Mouse (Mus musculus) C2C12 (cell line): Measurements from ENCODE around the gene Trim40. TPM values are rescaled to one million over a fixed set of nuclear protein-coding genes. Genes with fewer than 3 reads are reported as not detected.
"Not testable (repeated sequence)": the region's sequence is repeated elsewhere in the genome, so short reads cannot be mapped to it uniquely, and the experiment has no call there.

Experiments used
- H3K27me3 ChIP-seq: one replicate; pipeline ENCODE4 v1.6.1; 2011; ENCODE audit not compliant: control insufficient read depth, insufficient read depth, insufficient read length
- H3K36me3 ChIP-seq: one replicate; pipeline ENCODE4 v1.6.1; 2011; ENCODE audit not compliant: control insufficient read depth, insufficient read depth
- H3K4me3 ChIP-seq: one replicate; pipeline ENCODE4 v1.5.1; 2011; ENCODE audit warnings: mild to moderate bottlenecking, control low read depth; ENCODE audit not compliant: poor library complexity, insufficient read depth, severe bottlenecking
- H3K79me2 ChIP-seq: one replicate; pipeline ENCODE4 v1.6.1; 2011; ENCODE audit not compliant: control insufficient read depth, insufficient read depth
- H3K79me3 ChIP-seq: one replicate; pipeline ENCODE4 v1.6.1; 2011; ENCODE audit warnings: low read depth, control low read depth
- H3ac ChIP-seq: one replicate; pipeline ENCODE3; 2011; ENCODE audit warnings: low read depth; ENCODE audit not compliant: control insufficient read depth, insufficient read length
- CEBPB ChIP-seq: IDR thresholded peaks from one replicate; pipeline ENCODE4 v1.6.1; 2011; ENCODE audit warnings: low read depth, mild to moderate bottlenecking, control low read depth, moderate library complexity
- CTCF ChIP-seq: IDR thresholded peaks from one replicate; pipeline ENCODE4 v1.5.1; 2011; ENCODE audit not compliant: control insufficient read depth, insufficient read depth, insufficient read length
- FOSL1 ChIP-seq: IDR thresholded peaks from one replicate; pipeline ENCODE4 v1.8.0; 2011; ENCODE audit warnings: mild to moderate bottlenecking, low read length; ENCODE audit not compliant: poor library complexity, insufficient read depth, severe bottlenecking
- MAX ChIP-seq: IDR thresholded peaks from one replicate; pipeline ENCODE4 v1.6.1; 2011; ENCODE audit warnings: mild to moderate bottlenecking, control low read depth
- MYOD1 ChIP-seq: IDR thresholded peaks from one replicate; pipeline ENCODE4 v1.6.1; 2011; ENCODE audit warnings: low read depth; ENCODE audit not compliant: control insufficient read depth, insufficient read length
- MYOG ChIP-seq: IDR thresholded peaks from one replicate; pipeline ENCODE4 v1.6.1; 2011; ENCODE audit not compliant: control insufficient read depth, insufficient read length; ENCODE audit errors: extremely low read depth
- USF1 ChIP-seq: IDR thresholded peaks from one replicate; pipeline ENCODE4 v1.6.1; 2011; ENCODE audit warnings: low read depth, mild to moderate bottlenecking, control low read depth, moderate library complexity
- polyA plus RNA-seq: library from polyadenylated mRNA; unstranded; fragments of >200 nt; fragmentation: generic; extraction: Trizol; gene quantifications from one replicate; pipeline ENCODE4 v1.2.1, GENCODE M21; 2012; ENCODE audit warnings: missing spikeins

Gene Trim40
- polyA plus RNA-seq, 1 experiment: not detected

DNA sequence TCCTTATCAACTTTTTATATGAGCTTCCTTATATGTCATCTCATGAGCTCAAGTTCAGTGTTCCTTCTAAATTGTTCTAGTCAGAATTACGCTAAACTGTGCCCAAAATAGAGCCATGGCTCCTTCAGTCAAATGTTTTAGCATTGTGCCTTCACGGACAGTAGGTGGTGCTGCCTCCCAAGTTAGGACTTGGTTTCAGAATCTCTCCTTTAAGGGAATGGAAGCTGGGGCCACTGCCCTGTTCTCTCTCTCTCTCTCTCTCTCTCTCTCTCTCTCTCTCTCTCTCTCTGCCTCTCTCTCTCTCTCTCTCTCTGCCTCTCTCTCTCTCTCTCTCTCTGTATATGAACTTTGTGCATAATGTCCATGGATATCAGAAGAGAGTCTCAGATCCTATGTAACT is 2.4 kb upstream of the Trim40 start:
- TF ChIP-seq USF1: no peak
- peak; percentile 38 for TF ChIP-seq CTCF
- Histone ChIP-seq H3K36me3 (no peaks in the 10 kb centered on the region), H3K27me3 (no peaks in the 10 kb centered on the region), H3K79me3 (no peaks in the 10 kb centered on the region), H3ac (no peak overlapping the region), H3K79me2 (no peaks in the 10 kb centered on the region), H3K4me3 (no peak overlapping the region)

DNA sequence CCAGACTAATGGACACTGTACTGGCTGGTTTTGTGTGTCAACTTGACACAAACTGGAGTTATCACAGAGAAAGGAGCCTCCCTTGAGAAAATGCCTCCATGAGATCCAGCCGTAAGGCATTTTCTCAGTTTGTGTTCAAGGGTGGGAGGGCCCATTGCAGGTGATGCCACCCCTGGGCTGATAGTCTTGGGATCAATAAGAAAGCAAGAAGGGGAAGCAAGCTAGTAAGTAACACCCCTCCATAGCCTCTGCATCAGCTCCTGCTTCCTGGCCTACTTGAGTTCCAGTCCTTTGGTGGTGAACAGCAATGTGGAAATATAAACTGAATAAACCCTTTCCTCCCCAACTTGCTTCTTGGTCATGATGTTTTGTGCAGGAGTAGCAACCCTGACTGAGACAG is 1.6 kb upstream of the Trim40 start:
- not testable (repeated sequence) for H3K36me3 ChIP-seq, H3K27me3 ChIP-seq, H3K4me3 ChIP-seq, H3K79me2 ChIP-seq, H3ac ChIP-seq, H3K79me3 ChIP-seq

DNA sequence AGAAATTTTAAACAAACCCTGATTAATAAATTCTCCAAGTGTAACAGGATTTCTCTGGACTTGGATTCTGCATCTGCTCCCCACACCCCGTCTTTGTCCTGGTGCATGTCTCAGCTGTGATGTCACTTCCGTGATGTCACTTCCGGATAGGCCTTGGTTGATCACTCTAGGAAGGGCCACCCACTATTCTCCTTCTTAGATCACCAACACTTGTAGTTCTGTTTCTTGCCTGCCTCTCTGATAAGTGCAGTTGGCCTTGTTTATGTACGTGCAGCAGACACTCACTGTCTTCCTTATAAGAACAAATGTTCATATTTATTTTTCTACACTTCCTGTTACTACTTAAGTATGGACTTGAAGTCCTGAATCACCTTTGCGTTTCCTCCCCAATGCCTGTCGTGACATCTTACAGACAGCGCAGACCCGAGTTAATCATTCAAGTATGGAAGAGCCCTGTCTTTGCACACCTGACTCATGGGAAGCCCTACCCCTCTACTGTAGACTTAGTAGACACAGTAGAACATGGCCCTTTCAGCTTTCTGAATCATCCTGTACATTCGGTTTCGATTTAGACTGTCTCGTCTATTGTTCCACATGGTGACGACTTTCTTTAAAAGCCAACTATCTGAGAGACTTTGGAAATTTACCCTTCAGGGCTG is 4.7 kb downstream of the Trim40 start:
- Histone ChIP-seq H3K36me3 (no peaks in the 10 kb centered on the region), H3K79me2 (no peaks in the 10 kb centered on the region), H3K79me3 (no peaks in the 10 kb centered on the region), H3ac (no peak overlapping the region), H3K4me3 (no peak overlapping the region), H3K27me3 (peaks cover 5% of the 10 kb centered on the region)
- no peak for TF ChIP-seq FOSL1
- no peak for TF ChIP-seq MYOD1
- TF ChIP-seq CTCF: no peak
- no peak for TF ChIP-seq MYOG

DNA sequence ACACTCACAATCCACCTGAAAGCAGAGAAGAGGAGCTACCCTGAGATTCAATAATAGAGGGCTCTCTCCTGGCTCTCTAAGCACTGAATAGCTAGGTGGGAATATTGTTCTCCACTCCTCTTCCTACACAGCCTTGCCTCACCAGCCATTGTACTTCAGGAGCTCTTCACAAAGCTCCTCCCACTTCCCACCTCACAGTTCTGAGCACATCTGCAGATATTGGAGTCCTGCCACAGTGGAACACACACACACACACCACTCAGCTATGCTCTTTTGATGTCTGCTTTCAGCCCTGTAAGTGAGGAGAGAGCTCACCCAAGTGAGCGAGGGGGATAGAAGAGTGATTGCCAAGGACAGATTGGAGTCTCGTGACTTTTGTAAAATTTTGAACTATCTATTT is 6.6 kb downstream of the Trim40 start:
- Histone ChIP-seq H3K4me3 (no peak overlapping the region), H3K79me3 (no peaks in the 10 kb centered on the region), H3ac (no peak overlapping the region), H3K27me3 (peaks cover 5% of the 10 kb centered on the region), H3K79me2 (no peaks in the 10 kb centered on the region), H3K36me3 (no peaks in the 10 kb centered on the region)
- TF ChIP-seq CEBPB: no peak
- TF ChIP-seq USF1: no peak
- no peak for TF ChIP-seq FOSL1
- no peak for TF ChIP-seq CTCF
- no peak for TF ChIP-seq MAX
- no peak for TF ChIP-seq MYOD1
- no peak for TF ChIP-seq MYOG

DNA sequence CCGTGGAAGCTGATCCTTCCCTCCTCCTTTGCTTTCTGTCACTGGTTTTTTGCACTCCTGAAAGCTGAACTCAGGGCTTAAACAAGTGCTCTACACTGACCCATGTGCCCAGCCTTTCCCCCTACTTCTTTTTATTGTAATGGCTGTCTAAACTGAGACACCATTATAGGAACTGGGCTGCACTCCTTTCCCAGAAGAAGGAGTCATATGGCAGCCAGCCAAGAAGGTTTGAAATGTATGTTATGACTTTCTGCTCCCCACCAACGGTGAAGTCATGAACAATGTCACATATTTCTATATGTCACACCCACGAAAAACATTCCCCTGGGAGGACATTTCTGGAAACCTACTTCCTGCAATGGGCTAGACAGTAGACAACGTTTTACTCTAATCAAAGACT is 15.3 kb downstream of the Trim40 start:
- Histone ChIP-seq H3K36me3 (no peaks in the 10 kb centered on the region), H3K27me3 (peaks cover 6% of the 10 kb centered on the region), H3K79me2 (no peaks in the 10 kb centered on the region), H3K79me3 (no peaks in the 10 kb centered on the region), H3K4me3 (no peak overlapping the region), H3ac (no peak overlapping the region)
- no peak for TF ChIP-seq MYOD1
- no peak for TF ChIP-seq MAX
- TF ChIP-seq FOSL1: no peak
- TF ChIP-seq CEBPB: no peak
- no peak for TF ChIP-seq MYOG
- no peak for TF ChIP-seq USF1
- no peak for TF ChIP-seq CTCF

DNA sequence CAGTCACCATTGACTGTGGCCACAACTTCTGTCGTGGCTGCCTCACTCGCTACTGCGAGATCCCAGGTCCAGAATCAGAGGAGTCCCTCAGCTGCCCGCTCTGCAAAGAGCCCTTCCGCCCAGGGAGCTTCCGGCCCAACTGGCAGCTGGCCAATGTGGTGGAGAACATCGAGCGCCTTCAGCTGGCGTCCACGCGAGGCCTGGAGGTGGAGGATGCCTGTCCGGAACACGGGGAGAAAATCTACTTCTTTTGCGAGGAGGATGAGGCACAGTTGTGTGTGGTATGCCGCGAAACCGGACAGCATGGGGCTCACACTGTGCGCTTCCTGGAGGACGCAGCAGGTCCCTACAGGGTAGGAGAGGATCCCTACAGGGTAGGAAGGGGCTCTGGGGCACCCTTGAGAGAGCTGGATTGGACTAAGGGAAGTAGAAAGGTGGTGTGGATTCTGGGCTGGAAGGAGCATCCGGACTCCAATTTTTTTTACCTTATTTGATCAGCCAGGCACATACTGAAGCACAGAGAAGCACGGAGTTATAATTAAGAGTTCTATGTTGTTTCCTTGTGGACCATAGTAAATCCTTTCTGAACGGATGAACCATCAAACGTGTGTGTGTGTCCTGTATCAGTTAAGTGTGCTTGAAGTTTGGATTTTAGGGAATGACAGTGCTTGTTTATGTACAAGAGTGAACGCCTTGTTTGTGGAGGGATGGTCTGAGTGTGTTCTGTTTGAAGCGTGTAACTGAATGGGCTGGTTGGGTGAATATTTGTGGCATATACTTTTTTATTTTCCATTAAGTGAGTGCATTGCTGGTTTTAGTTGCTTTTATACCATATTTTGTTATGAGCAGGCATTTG is 19.7 kb downstream of the Trim40 start:
- Histone ChIP-seq H3K79me2 (no peaks in the 10 kb centered on the region), H3K27me3 (peaks cover 14% of the 10 kb centered on the region), H3K79me3 (no peaks in the 10 kb centered on the region), H3K4me3 (no peak overlapping the region), H3ac (no peak overlapping the region), H3K36me3 (no peaks in the 10 kb centered on the region)
- TF ChIP-seq MYOG (no peak), MAX (no peak), CTCF (no peak), MYOD1 (no peak), CEBPB (no peak)
